Mouse (Mus musculus): ENCODE results near the gene Golga7b. TPM values are rescaled to one million over a fixed set of nuclear protein-coding genes. Genes with fewer than 3 reads are reported as not detected.
A peak's percentile ranks its signal among the peaks of the same experiment; 100 is the strongest.

The Golga7b gene
- polyA plus RNA-seq, 1 experiment from 2014 or later: 0.30 TPM

- no peaks in the 10 kb centered on the region for H3K9me3 ChIP-seq (replicated peaks)
- H3K9ac ChIP-seq: no peak overlapping the region
- H3K4me3 ChIP-seq: no peak overlapping the region
- WGBS: 55% methylated on average over 8 of the region's 8 CpGs
- no peak overlapping the region for H3K27ac ChIP-seq
- ATAC-seq (replicated peaks; ENCODE audit: insufficient number of reproducible peaks, insufficient read depth, low FRiP score, low read depth): no peak
- no peaks in the 10 kb centered on the region for H3K36me3 ChIP-seq
- H3K4me1 ChIP-seq (replicated peaks): peaks cover 10% of the 10 kb centered on the region
- H3K4me2 ChIP-seq: no peak overlapping the region
- peaks cover 23% of the 10 kb centered on the region for H3K27me3 ChIP-seq
Measured at GRCm38 (mm10) chr19:42305746-42306145, 58.4 kb downstream of the Golga7b start.

DNA sequence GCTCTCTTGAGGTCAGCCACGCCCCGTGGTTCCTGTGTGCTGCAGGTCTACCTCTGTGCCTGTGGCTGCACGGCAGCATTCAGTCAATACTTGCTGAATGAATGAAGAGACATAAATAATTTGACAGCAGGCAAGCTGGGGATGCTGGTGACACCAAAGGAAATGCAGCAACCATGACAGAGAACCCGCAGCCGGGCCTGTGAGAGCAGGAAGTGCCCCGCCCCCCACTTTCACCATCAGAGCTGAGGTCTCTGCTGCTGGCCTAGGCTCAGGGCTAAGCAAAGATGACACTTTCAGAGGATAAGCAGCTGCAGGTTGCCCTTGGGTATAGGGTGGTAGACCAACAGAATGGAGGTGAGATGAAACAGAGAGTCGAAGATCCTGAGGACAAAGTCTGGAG lies 58.8 kb downstream of the Golga7b start:
- ATAC-seq (replicated peaks; ENCODE audit: insufficient number of reproducible peaks, insufficient read depth, low FRiP score, low read depth): 0 out of 2 replicates have a peak, but pooled peaks have one; percentile 31
- Histone ChIP-seq H3K27ac (no peak overlapping the region), H3K9me3 (replicated peaks) (no peaks in the 10 kb centered on the region), H3K9ac (no peak overlapping the region), H3K4me1 (replicated peaks) (peaks cover 10% of the 10 kb centered on the region), H3K27me3 (peaks cover 26% of the 10 kb centered on the region), H3K4me2 (no peak overlapping the region), H3K36me3 (no peaks in the 10 kb centered on the region), H3K4me3 (no peak overlapping the region)
- 39% methylated on average over 7 of the region's 7 CpGs for WGBS

- H3K27ac ChIP-seq: no peak overlapping the region
- no peak for ATAC-seq (replicated peaks; ENCODE audit: insufficient number of reproducible peaks, insufficient read depth, low FRiP score, low read depth)
- H3K9me3 ChIP-seq (replicated peaks): no peaks in the 10 kb centered on the region
- no peak overlapping the region for H3K9ac ChIP-seq
- H3K4me2 ChIP-seq: no peak overlapping the region
- H3K36me3 ChIP-seq: no peaks in the 10 kb centered on the region
- peaks cover 21% of the 10 kb centered on the region for H3K27me3 ChIP-seq
- no peak overlapping the region for H3K4me3 ChIP-seq
- WGBS: 4% methylated on average over 8 of the region's 8 CpGs
- H3K4me1 ChIP-seq (replicated peaks): peaks cover 10% of the 10 kb centered on the region
Measured at GRCm38 (mm10) chr19:42307019-42307418, 59.6 kb downstream of the Golga7b start.

DNA sequence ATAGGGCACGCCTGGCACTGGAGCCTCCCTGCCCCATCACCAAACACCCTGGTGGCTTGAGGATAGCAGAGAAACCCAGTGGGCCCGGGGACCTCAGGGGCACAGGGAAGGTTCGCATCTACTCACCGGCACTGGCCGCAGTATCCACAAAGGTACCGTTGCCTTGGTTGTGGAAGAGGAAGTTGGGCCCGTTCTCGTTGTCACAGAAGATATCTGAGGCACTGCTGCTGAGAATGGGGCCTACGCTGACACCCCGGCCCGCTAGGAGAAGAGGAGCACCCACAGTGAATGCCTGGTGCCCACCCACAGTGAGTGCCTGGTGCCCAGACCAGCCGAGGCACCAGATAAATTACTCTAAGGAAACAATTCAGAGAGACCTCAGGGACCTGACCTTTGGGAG lies 61.6 kb downstream of the Golga7b start:
- 83% methylated on average over 12 of the region's 12 CpGs for WGBS
- Histone ChIP-seq H3K36me3 (no peaks in the 10 kb centered on the region), H3K4me2 (no peak overlapping the region), H3K27ac (no peak overlapping the region), H3K9me3 (replicated peaks) (no peaks in the 10 kb centered on the region), H3K9ac (no peak overlapping the region), H3K27me3 (peaks cover 14% of the 10 kb centered on the region; the same call in 1 of the 2 replicates), H3K4me3 (no peak overlapping the region), H3K4me1 (replicated peaks) (peaks cover 10% of the 10 kb centered on the region)
- no peak for ATAC-seq (replicated peaks; ENCODE audit: insufficient number of reproducible peaks, insufficient read depth, low FRiP score, low read depth)

DNA sequence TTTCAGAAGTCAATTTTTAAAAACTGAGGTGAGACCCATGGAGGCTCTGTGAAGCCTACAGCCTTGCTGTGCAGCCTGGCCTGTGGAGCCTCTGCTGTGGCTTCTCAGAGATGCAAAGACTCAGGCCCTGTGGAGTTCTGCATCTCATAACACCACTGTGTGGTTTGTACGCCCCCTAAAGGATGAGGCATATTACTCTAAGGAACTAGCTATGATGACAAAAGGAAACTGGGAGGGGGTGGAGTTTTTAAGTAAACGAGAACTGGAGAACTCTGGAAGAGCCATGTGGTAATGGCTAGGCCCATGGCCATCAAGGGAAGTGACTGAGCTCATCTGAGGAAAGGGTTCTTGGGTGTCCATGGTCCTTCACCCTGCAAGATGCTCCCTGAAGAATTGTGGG lies 64.0 kb downstream of the Golga7b start:
- Histone ChIP-seq H3K27me3 (peaks cover 19% of the 10 kb centered on the region; the same call in 1 of the 2 replicates), H3K4me1 (replicated peaks) (peaks cover 10% of the 10 kb centered on the region), H3K36me3 (no peaks in the 10 kb centered on the region), H3K4me3 (no peak overlapping the region), H3K9me3 (replicated peaks) (no peaks in the 10 kb centered on the region), H3K9ac (no peak overlapping the region), H3K4me2 (no peak overlapping the region), H3K27ac (no peak overlapping the region)
- 31% methylated on average over 2 of the region's 2 CpGs for WGBS
- ATAC-seq (replicated peaks; ENCODE audit: insufficient number of reproducible peaks, insufficient read depth, low FRiP score, low read depth): no peak

- Histone ChIP-seq H3K27me3 (peaks cover 21% of the 10 kb centered on the region), H3K4me1 (replicated peaks) (0 out of 2 replicates have a peak, but pooled peaks cover 2% of the 10 kb centered on the region), H3K4me2 (no peak overlapping the region), H3K27ac (no peak overlapping the region), H3K9me3 (replicated peaks) (no peaks in the 10 kb centered on the region), H3K4me3 (no peak overlapping the region), H3K36me3 (no peaks in the 10 kb centered on the region), H3K9ac (no peak overlapping the region)
- ATAC-seq (replicated peaks; ENCODE audit: insufficient number of reproducible peaks, insufficient read depth, low FRiP score, low read depth): no peak
- WGBS: 76% methylated on average over 3 of the region's 3 CpGs
Measured at GRCm38 (mm10) chr19:42312191-42312590, 64.8 kb downstream of the Golga7b start.

GRCm38 (mm10) chr19:42315070-42315679 lies 67.8 kb downstream of the Golga7b start:
- Histone ChIP-seq H3K4me3 (no peak overlapping the region), H3K9ac (no peak overlapping the region), H3K27ac (no peak overlapping the region), H3K36me3 (no peaks in the 10 kb centered on the region), H3K4me2 (no peak overlapping the region), H3K9me3 (replicated peaks) (no peaks in the 10 kb centered on the region), H3K4me1 (replicated peaks) (no peaks in the 10 kb centered on the region), H3K27me3 (peaks cover 43% of the 10 kb centered on the region)
- no peak for ATAC-seq (replicated peaks; ENCODE audit: insufficient number of reproducible peaks, insufficient read depth, low FRiP score, low read depth)
- WGBS: 66% methylated on average over 6 of the region's 6 CpGs

DNA sequence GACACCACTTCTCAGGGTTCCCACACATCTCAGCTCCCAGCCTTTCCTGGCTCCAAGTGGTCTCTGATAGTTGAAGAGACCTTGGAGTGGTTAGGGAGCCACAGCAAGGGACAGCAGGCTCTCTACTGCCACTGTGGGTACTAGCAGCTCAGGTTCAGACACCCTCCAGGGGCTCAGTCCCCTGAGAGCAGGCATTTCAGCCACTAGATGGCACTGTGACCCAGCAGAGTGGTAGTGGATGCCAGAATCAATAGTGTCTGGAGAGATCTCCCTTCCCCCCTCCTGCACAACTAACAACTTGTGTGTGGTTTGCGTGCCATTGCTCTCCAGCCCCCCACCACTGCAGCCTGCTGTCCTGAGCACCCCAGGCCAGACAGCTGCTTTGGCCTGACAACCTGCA lies 68.5 kb downstream of the Golga7b start:
- no peaks in the 10 kb centered on the region for H3K9me3 ChIP-seq (replicated peaks)
- H3K27ac ChIP-seq: no peak overlapping the region
- 0 out of 2 replicates have a peak, but pooled peaks have one; percentile 43 for ATAC-seq (replicated peaks; ENCODE audit: insufficient number of reproducible peaks, insufficient read depth, low FRiP score, low read depth)
- H3K4me2 ChIP-seq: no peak overlapping the region
- peaks cover 39% of the 10 kb centered on the region for H3K27me3 ChIP-seq
- no peak overlapping the region for H3K4me3 ChIP-seq
- 0% methylated on average over 1 of the region's 1 CpGs for WGBS
- no peaks in the 10 kb centered on the region for H3K36me3 ChIP-seq
- H3K9ac ChIP-seq: no peak overlapping the region
- H3K4me1 ChIP-seq (replicated peaks): no peaks in the 10 kb centered on the region

DNA sequence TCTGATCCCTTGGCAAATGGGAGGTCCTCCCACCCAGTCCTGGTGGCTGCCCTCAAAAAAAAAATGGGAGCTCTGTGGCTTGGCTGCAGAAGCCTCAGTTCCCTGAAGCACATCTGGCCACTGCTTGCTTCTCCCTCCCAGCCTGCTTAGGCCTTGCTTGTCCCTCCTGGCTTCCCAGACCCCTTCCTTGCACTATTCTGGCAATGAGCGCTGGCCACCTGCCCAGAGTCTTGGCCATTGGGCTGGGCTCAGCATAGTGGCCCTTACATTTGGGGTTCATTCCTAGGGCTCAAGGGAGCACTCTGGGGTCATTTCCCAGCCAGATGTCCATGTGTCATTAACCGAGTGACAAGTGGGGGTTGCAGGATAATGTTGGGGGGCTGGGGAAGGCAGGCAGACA lies 69.2 kb downstream of the Golga7b start:
- H3K4me3 ChIP-seq: no peak overlapping the region
- H3K9ac ChIP-seq: no peak overlapping the region
- peaks cover 34% of the 10 kb centered on the region for H3K27me3 ChIP-seq
- H3K9me3 ChIP-seq (replicated peaks): no peaks in the 10 kb centered on the region
- ATAC-seq (replicated peaks; ENCODE audit: insufficient number of reproducible peaks, insufficient read depth, low FRiP score, low read depth): no peak
- no peak overlapping the region for H3K27ac ChIP-seq
- 87% methylated on average over 2 of the region's 2 CpGs for WGBS
- H3K4me1 ChIP-seq (replicated peaks): no peaks in the 10 kb centered on the region
- no peak overlapping the region for H3K4me2 ChIP-seq
- no peaks in the 10 kb centered on the region for H3K36me3 ChIP-seq

- no peak for ATAC-seq (replicated peaks; ENCODE audit: insufficient number of reproducible peaks, insufficient read depth, low FRiP score, low read depth)
- Histone ChIP-seq H3K4me2 (no peak overlapping the region), H3K27me3 (peaks cover 34% of the 10 kb centered on the region), H3K36me3 (no peaks in the 10 kb centered on the region), H3K9me3 (replicated peaks) (no peaks in the 10 kb centered on the region), H3K4me3 (no peak overlapping the region), H3K27ac (no peak overlapping the region), H3K4me1 (replicated peaks) (no peaks in the 10 kb centered on the region), H3K9ac (no peak overlapping the region)
- 56% methylated on average over 8 of the region's 8 CpGs for WGBS
Measured at GRCm38 (mm10) chr19:42316998-42317397, 69.6 kb downstream of the Golga7b start.

DNA sequence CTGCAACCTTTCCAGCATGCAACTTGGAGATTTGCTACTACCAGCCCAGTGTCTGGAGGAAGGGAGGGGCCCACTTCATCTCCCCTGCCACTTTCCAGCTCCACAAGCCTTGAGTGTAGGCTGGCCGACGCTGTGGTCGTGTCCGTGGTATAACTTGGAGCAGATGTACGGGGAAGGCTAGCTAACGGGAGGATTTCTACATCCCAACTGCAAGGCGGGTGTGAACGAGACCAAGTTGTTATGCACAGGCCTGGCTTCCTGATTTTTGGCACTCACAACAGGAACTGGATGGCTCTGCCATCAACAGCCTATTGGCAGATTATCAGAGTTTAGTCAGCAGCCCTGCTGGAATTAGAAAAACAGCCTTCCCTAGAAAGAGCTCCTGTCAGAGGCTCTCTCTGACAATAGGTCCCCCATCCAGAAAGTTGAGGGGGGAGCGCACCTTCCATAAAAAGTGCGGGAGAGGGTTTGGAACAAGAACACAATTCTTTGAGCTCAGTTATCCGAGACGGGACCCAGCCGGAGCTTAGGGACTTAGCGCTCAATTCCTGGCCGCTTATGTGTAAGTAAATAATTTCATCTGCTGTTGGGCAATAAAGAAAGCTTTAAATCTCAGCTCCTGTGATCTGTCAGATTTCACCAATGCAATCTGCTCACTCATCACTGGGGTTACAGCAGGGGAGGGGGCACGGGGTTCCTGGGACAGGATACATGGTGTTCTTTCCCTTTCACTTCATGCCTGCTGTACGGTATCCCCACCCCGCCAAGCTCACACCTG lies 70.5 kb downstream of the Golga7b start:
- H3K9ac ChIP-seq: no peak overlapping the region
- no peak for ATAC-seq (replicated peaks; ENCODE audit: insufficient number of reproducible peaks, insufficient read depth, low FRiP score, low read depth)
- peaks cover 34% of the 10 kb centered on the region for H3K27me3 ChIP-seq
- no peaks in the 10 kb centered on the region for H3K36me3 ChIP-seq
- no peak overlapping the region for H3K4me3 ChIP-seq
- 45% methylated on average over 18 of the region's 18 CpGs for WGBS
- H3K4me2 ChIP-seq: no peak overlapping the region
- H3K9me3 ChIP-seq (replicated peaks): no peaks in the 10 kb centered on the region
- no peaks in the 10 kb centered on the region for H3K4me1 ChIP-seq (replicated peaks)
- H3K27ac ChIP-seq: no peak overlapping the region
